Mouse (Mus musculus): ENCODE data around the gene Arid3a. TPM values are rescaled to one million over a fixed set of nuclear protein-coding genes. Genes with fewer than 3 reads are reported as not detected.
A peak's percentile ranks its signal among the peaks of the same experiment; 100 is the strongest.

Arid3a gene
- total RNA-seq, 2 experiments from 2014 or later: 12.6 to 15.9 TPM

- no peak for DNase-seq (ENCODE audit: low spot score in 2 of 2)
These were observed 64.7 kb downstream of the Arid3a start for GRCm38 (mm10) chr10:79991548-79991947.

- no peak for DNase-seq (ENCODE audit: low spot score in 2 of 2)
These were observed 67.7 kb downstream of the Arid3a start for GRCm38 (mm10) chr10:79994397-79995115.

- no peak for DNase-seq (ENCODE audit: low spot score in 2 of 2)
These were observed 68.8 kb downstream of the Arid3a start for GRCm38 (mm10) chr10:79995636-79996035.

GRCm38 (mm10) chr10:79996272-79997033 lies 69.6 kb downstream of the Arid3a start, which contains the start of gene Abca7:
Gene Abca7 (plus strand): TSS chr10:79996494.
- DNase-seq (ENCODE audit: low spot score in 2 of 2): peak; percentile 91 to 95

GRCm38 (mm10) chr10:79997034-79997760 lies 70.4 kb downstream of the Arid3a start:
- DNase-seq (ENCODE audit: low spot score in 2 of 2): peak in 1 of 2 experiments; percentile 49

GRCm38 (mm10) chr10:79997819-79998218 lies 71.0 kb downstream of the Arid3a start:
- no peak for DNase-seq (ENCODE audit: low spot score in 2 of 2)

- no peak for DNase-seq (ENCODE audit: low spot score in 2 of 2)
These were observed 75.1 kb downstream of the Arid3a start for GRCm38 (mm10) chr10:80001945-80002344.

- no peak for DNase-seq (ENCODE audit: low spot score in 2 of 2)
These were observed 76.0 kb downstream of the Arid3a start for GRCm38 (mm10) chr10:80002829-80003228.

- no peak for DNase-seq (ENCODE audit: low spot score in 2 of 2)
These were observed 76.8 kb downstream of the Arid3a start for GRCm38 (mm10) chr10:80003374-80004232.

- no peak for DNase-seq (ENCODE audit: low spot score in 2 of 2)
These were observed 77.4 kb downstream of the Arid3a start for GRCm38 (mm10) chr10:80004233-80004705.

Other genes starting within 250 kb of the Arid3a start
- 10 to 100 TPM; 72.6 to 78.1 TPM for gene Cdc34, start 244.8 kb upstream of the Arid3a start, total RNA-seq (2021)
- gene Gzmm, start 238.0 kb upstream of the Arid3a start, total RNA-seq (2021): 1 to 10 TPM; 1.8 to 2.4 TPM
- 100 to 1,000 TPM; 504 to 513 TPM for gene Bsg, start 222.6 kb upstream of the Arid3a start, total RNA-seq (2021)
- gene Hcn2, start 210.4 kb upstream of the Arid3a start, total RNA-seq (2021): 1 to 10 TPM; 8.9 to 9.3 TPM
- gene Polrmt, start 180.5 kb upstream of the Arid3a start, total RNA-seq (2021): 10 to 100 TPM; 61.2 to 68.6 TPM
- gene Fgf22, start 172.0 kb upstream of the Arid3a start, total RNA-seq (2021): not detected
- 10 to 100 TPM; 60.7 to 61.7 TPM for gene Rnf126, start 160.1 kb upstream of the Arid3a start, total RNA-seq (2021)
- 1 to 10 TPM; 6.7 to 7.1 TPM for gene Fstl3, start 149.8 kb upstream of the Arid3a start, total RNA-seq (2021)
- under 1 TPM; 0.11 to 0.71 TPM for gene Prss57, start 136.1 kb upstream of the Arid3a start, total RNA-seq (2021)
- 100 to 1,000 TPM in 1 of 2 experiments, 10 to 100 TPM in 1; 91.8 to 119 TPM for gene Palm, start 133.5 kb upstream of the Arid3a start, total RNA-seq (2021)
- gene Misp, start 106.1 kb upstream of the Arid3a start, total RNA-seq (2021): 1 to 10 TPM in 1 of 2 experiments, under 1 TPM in 1; 0.20 to 4.2 TPM
- 100 to 1,000 TPM; 344 to 389 TPM for gene Ptbp1, start 72.6 kb upstream of the Arid3a start, total RNA-seq (2021)
- 1 to 10 TPM; 2.2 to 7.0 TPM for gene Prtn3, start 52.6 kb upstream of the Arid3a start, total RNA-seq (2021)
- gene Plppr3, start 52.4 kb upstream of the Arid3a start, total RNA-seq (2021): 10 to 100 TPM in 1 of 2 experiments, 1 to 10 TPM in 1; 8.6 to 14.8 TPM
- gene Elane, start 40.8 kb upstream of the Arid3a start, total RNA-seq (2021): 1 to 10 TPM in 1 of 2 experiments, under 1 TPM in 1; 0.92 to 5.7 TPM
- 10 to 100 TPM; 13.7 to 25.6 TPM for gene Cfd, start 36.2 kb upstream of the Arid3a start, total RNA-seq (2021)
- 10 to 100 TPM; 64.1 to 64.7 TPM for gene Med16, start 18.1 kb upstream of the Arid3a start, total RNA-seq (2021)
- gene Gm26602, start 16.2 kb upstream of the Arid3a start, total RNA-seq (2021): not detected
- 1 to 10 TPM in 1 of 2 experiments, under 1 TPM in 1; 0.87 to 1.6 TPM for gene Kiss1r, start 10.1 kb upstream of the Arid3a start, total RNA-seq (2021)
- gene R3hdm4, start 5.8 kb upstream of the Arid3a start, total RNA-seq (2021): 100 to 1,000 TPM; 119 to 133 TPM
- gene Wdr18, start 33.1 kb downstream of the Arid3a start, total RNA-seq (2021): 10 to 100 TPM; 42.6 to 45.3 TPM
- under 1 TPM; 0.25 to 0.39 TPM for gene Grin3b, start 43.7 kb downstream of the Arid3a start, total RNA-seq (2021)
- gene Tmem259, start 57.3 kb downstream of the Arid3a start, total RNA-seq (2021): 100 to 1,000 TPM; 146 to 147 TPM
- 10 to 100 TPM; 40.9 to 48.7 TPM for gene Cnn2, start 61.5 kb downstream of the Arid3a start, total RNA-seq (2021)
- gene Abca7, start 69.5 kb downstream of the Arid3a start, total RNA-seq (2021): 10 to 100 TPM; 21.9 to 23.0 TPM
- gene Arhgap45, start 89.6 kb downstream of the Arid3a start, total RNA-seq (2021): 1 to 10 TPM; 7.1 to 8.5 TPM
- 100 to 1,000 TPM; 103 to 112 TPM for gene Polr2e, start 112.8 kb downstream of the Arid3a start, total RNA-seq (2021)
- gene Gpx4, start 120.1 kb downstream of the Arid3a start, total RNA-seq (2021): 100 to 1,000 TPM; 576 to 622 TPM
- gene Sbno2, start 178.5 kb downstream of the Arid3a start, total RNA-seq (2021): 10 to 100 TPM; 51.7 to 53.2 TPM
- gene Stk11, start 188.8 kb downstream of the Arid3a start, total RNA-seq (2021): 100 to 1,000 TPM; 130 to 139 TPM
- gene Atp5d, start 211.6 kb downstream of the Arid3a start, total RNA-seq (2021): 100 to 1,000 TPM; 401 to 425 TPM
- gene Cbarp, start 213.8 kb downstream of the Arid3a start, total RNA-seq (2021): 10 to 100 TPM; 49.1 to 72.7 TPM
- gene Midn, start 221.2 kb downstream of the Arid3a start, total RNA-seq (2021): 100 to 1,000 TPM; 113 to 124 TPM
- gene Cirbp, start 238.9 kb downstream of the Arid3a start, total RNA-seq (2021): 100 to 1,000 TPM; 296 to 322 TPM
- gene 1600002K03Rik, start 245.9 kb downstream of the Arid3a start, total RNA-seq (2021): 1 to 10 TPM; 7.5 to 8.8 TPM